Mouse (Mus musculus) lung, postnatal 0 days (tissue): ENCODE results near the gene 1500011B03Rik.

Source experiments
- CTCF ChIP-seq: IDR thresholded peaks from 2 replicates; pipeline ENCODE4 v1.5.1; 2016; ENCODE audit warnings: antibody characterized with exemption, mild to moderate bottlenecking
- EP300 ChIP-seq: IDR thresholded peaks from 2 replicates; pipeline ENCODE4 v1.6.1; 2016; ENCODE audit warnings: antibody characterized with exemption, mild to moderate bottlenecking, control low read depth

DNA sequence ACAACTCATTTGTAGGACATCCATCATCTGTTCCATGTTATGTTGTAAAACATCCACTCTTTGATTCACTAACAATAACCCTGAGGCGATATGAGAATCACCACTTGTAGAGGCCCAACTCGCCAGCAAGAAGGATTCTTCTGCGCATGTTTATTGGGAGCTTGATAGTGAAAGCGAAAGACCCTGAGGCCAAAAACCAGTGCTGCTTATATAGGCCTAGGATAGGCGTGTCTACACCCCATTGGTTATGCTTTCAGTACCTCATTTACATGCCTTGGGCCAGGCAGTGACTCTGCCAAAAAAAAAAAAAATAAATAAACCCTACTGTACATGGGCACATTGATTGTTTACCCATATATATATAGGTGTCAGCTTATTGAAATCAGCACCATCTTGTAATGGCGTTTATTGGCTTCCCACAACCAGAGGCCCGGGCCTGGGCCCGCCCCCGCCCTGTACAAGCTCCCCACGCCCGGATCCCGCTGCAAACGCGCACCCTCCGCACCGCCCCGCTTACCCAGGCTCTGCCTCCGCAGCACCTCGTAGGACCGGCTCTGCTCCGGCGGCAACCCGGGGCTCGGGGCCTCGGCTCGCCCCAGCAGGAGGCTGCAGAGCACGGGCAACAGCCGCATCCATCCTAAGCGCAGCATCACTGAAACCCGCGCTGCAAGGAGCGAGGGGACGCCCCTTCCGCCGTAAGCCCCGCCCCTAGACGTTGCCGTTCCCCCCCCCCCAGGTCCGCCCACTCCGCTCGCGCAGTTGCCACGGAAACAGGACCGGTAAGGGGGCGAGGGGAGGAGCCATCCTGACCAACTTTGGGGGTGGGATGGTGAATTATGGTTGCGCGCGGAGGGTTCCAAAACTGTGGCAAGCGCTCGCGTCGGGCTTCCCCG lies at the start of gene 1500011B03Rik:
- TF ChIP-seq CTCF (no peak), EP300 (no peak)
